Mouse (Mus musculus) neutrophil, adult 83 days (primary cell): Measurements from ENCODE around the gene Gm32687. TPM values are rescaled to one million over a fixed set of nuclear protein-coding genes. Genes with fewer than 3 reads are reported as not detected.

Source experiments
- total RNA-seq, 2 experiments: library from RNA; stranded (reverse); gene quantifications; one replicate each; pipeline ENCODE4 v1.2.4; 2023

Gene Gm32687
- under 1 TPM; 0.33 to 0.66 TPM for total RNA-seq

DNA sequence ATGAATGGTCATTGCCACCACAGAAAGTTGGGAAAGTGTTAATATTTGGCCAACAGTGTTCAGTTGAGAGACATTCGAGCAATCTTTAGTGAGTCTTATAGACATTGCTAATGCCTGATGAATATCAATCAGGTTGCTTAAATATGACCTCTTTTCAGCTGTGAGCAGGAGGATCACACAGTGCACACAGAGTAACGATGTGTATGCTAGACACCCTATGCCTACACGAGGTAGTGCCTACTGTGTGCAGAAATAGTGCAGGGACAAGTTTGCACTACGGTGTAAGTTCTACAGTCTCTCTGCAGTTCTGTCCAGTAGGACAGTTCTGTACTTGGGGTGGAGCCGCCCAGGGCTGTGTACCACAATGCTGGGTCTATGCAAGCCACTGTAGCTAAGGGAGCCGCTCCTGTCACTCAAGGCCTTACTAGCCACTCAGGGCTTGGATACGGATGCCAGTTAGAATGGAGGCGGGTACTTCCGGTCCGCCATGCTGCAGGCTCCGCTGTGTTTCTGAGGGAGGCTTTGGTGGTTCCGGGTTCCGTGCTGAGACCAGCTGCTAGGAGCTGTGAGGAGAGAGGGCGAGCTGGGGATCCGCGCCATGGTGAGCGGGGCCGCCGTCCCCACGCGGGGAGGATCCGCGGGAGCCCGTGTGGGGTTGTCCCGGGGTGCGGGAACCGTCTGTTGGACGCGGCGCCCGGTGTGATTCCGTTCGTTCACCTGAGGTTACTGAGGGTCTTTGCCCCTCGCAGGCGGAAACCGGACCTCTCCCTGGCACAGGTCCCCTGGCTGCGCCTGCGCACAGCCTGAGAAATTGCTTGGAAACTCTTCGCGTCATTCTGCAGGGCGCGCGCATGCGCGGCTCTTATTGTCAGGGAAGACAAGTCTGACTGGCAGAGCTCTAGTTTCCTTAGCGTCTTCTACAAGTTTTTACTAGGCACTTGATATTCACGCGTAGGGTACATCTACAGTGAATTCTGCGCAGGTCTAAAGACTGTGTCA is at the start of gene Gm32687:
Gene Gm32687 (plus strand): TSS at position 526 of the 999 bp plus-strand sequence.

DNA sequence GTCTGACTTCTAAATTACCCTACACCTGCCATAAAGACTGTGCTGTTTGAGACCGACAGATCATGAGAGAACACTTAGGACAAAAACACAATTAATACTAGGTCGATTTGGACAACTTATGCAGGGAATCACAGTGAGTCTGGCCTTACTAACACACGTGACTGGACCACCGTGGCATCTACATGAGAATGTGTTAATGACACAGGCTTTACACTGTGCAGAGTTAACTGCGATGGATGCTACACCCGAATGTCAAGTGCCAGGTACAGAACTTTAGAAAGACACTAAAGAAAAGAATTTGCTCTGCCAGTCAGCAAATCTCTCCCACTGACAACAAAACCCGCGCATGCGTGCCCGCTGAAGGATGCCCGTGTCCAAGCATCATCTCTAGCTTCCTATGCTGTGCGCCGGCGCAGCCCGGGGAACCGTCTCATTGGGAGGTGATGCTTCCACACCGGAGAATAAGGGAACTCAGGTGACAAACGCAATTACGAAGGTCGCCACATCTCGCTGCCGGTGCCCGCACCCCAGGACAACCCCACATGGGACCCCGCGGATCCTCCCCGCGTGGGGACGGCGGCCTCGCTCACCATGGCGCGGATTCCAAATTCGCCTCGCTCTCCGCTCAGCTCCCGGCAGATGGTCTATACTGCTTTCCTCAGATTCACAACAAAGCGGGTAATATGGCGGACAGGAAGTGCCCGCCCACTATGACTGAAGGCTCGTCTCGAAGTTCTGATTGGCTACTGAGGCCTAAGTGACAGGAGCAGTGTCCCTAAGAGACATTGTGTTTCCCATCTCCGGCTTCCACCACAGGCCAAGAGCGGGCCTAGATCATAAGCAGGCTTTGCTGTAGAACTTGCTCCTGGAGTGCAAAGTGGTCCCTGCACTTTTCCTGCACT is 66.4 kb downstream of the Gm32687 start, which contains the start of gene Zfp781:
Gene Zfp781 (minus strand): TSS at position 639 of the 902 bp plus-strand sequence.

Other genes starting within 250 kb of the Gm32687 start
- gene Sirt6, start 236.1 kb upstream of the Gm32687 start, total RNA-seq: 10 to 100 TPM; 12.8 to 13.5 TPM
- gene Ankrd24, start 235.4 kb upstream of the Gm32687 start, total RNA-seq: 1 to 10 TPM; 2.0 to 2.9 TPM
- gene Gm10778, start 214.9 kb upstream of the Gm32687 start, total RNA-seq: 1 to 10 TPM in 1 of 2 experiments, under 1 TPM in 1; 0.97 to 1.2 TPM
- gene Zfp433, start 159.1 kb upstream of the Gm32687 start, total RNA-seq: 1 to 10 TPM; 4.3 to 4.7 TPM
- 1 to 10 TPM; 1.0 TPM for gene Gm3055, start 92.8 kb upstream of the Gm32687 start, total RNA-seq
- 1 to 10 TPM; 1.2 to 1.8 TPM for gene Gm4767, start 51.7 kb upstream of the Gm32687 start, total RNA-seq
- gene Zfp781, start 66.5 kb downstream of the Gm32687 start, total RNA-seq: under 1 TPM in 1 of 2 experiments, not detected in 1; 0.44 TPM
- gene Zfp873, start 184.2 kb downstream of the Gm32687 start, total RNA-seq: 1 to 10 TPM; 1.5 to 1.6 TPM
- gene BC024063, start 219.4 kb downstream of the Gm32687 start, total RNA-seq: 1 to 10 TPM; 1.1 to 1.5 TPM